Mouse (Mus musculus) induced T-regulatory cell, adult 2 months (primary cell): ENCODE measurements around the gene 1700021F05Rik.

ENCODE experiments used
- DNase-seq: peaks from one replicate; pipeline ENCODE4 v3.0.0-alpha.2; 2012; ENCODE audit warnings: low read depth

Gene 1700021F05Rik

DNA sequence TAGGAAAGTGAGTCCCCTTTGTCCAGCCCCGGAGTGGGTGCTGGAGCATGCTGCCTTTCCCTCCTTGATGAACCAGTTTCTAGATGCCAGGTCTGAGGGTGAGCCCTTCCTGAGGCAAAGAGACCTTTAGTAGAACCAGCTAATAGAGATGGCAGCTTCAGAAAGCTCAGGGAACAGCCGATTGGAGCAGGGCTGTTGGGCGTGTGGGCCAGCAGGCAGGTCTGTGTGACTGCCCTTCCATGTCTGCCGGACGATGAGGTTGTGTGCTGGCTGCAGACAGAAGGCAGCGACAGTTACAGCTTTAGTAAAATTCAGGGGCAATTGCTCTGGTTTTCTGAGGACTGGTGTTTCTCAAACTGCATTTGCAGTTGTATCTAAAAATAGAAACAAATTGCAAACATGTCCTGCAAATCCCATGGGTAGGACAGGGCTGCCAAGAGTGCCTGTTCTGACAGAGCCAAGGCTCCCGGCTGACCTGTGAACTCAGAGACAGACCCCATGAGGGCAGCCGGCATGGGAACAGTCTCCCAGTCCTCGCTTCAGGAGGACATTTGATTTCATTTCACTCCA lies 57.3 kb downstream of the 1700021F05Rik start:
- no peak for DNase-seq

DNA sequence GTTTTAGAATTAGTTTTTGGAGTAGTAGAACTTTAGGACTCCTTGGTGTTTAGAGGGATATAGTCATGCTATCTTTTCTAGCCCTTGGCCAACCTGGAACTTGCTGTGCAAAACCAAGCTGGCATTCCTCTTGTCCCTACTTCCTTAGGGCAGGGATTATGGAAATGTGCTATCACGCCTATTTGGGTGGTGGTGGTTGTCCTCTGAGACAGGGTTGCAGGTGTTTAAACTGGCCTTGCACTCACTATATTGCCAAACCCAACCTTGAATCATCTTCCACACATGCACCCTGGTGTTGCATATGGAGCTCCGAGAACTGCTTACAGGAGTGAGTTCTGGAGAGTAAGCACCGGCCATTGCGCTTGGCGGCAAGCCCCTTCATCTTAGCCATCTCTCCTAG lies 58.8 kb downstream of the 1700021F05Rik start:
- no peak for DNase-seq

DNA sequence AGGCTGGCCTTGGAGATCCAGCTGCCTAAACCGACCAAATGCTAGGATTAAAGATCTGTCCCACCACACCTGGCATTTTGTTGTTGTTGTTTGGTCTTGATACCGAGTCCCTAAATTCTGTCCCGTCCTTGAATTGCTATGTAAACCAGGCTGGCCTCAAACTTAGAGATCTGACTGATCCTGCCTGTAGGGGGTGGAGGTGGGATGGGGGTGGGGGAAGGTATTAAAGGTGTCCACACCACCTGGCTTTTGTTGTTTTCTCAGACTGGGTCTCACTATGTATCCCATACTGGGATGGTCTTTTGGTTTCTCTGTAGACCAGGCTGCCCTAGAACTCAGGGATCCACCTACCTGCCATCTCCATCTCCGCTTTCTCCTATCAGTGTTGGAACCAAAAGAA lies 59.6 kb downstream of the 1700021F05Rik start:
- peak; percentile 10 for DNase-seq

DNA sequence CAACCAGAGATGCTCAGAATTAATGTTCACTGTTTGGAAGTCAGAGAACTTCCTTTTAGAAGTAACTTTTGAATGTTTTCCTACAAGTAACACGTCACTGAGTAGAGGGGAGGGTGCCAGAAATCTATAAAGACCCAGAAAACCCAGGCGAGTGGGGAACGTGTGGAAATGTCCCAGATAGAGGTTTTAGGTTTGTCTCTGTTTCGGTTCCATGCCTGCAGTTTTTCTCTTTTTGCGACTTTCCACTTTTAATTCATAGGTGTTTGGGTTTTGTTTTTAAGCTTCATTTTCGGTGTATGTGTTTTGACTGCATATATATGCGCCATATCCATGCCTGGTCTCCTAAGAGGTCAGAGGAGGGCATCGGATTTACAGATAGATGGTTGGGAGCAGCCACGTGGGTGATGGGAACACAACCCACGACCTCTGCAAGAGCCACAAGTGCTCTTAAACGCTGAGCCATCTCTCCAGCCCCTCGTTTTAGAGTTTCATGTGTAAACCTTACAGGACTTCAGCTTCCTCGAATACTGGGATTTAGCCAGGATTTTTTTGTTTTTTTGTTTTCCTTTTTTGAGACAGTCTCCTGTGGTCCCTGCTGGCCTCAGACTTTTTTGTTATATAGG lies 60.5 kb downstream of the 1700021F05Rik start:
- no peak for DNase-seq

DNA sequence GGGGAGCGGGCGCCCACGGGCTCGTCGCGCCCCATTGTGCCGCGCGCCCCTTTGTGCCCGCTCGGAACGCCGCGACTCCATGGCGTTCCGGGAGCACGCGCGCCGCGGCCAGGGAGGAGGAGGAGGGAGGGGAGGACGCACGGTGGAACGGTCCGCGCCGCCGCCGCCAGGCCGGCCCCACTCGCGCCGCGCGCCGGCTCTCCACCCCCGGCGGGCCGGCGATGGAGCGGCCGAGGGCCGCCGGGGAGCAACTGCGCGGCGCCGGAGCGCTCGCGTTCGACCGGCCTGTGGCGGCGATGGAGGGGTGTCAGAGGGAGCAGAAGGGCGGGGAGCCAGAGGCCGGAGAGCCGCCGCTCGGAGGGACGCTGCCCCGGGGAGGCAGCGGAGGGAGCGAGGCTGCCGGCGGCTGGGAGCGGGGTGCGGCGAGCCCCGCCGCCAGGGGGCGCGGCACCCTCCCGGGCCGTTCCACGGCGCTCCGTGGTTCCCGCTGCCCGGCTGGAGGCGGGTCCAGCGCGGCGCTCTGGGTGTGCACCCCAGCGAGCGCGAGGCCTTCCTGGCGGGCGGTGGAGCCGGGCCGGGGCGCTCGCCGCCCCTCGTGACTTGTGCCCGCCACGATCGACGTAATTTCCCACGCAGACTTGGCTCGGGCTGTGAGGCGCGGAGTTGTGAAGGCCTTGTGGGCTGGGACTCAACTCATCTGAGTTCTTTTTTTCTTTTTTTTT lies 61.2 kb downstream of the 1700021F05Rik start:
- peak; percentile 89 for DNase-seq

DNA sequence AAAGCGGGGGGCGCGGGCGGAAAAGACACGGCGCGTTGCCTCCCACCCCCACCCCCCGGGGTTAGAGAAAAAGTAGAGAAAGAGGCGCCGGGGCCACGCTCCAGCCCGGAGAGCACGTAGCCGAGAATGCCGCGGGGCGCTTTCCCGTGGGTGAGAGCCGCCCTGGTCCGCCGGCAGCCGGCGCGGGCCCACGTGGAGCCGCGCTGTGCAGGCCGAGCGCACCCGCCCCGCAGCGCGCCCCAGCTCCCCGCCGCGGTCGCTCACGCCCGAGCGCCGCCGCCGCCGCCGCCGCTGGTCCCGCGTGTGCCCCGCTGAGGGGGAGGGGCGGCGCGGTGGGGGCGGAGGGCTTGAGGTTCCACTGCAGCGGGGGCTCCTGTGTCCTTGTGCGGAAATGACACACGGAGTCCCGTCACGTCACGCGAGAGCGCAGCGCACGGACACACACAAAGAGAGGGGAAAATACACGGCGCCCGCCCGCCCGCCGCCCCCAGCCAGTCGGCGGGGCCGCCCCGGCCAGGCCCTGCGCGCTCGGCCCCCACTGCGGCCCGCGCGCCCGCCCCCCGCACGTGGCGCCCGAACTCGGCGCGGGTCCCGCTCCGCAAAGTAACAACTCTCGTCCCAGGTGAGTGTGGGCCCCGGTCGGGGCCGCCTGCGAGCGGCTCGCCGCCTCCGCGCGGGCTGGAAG lies 61.9 kb downstream of the 1700021F05Rik start, which contains the start of gene Bend3:
TSS of gene Bend3 (plus strand) at position 81 of the 685 bp plus-strand sequence.
- DNase-seq = peak; percentile 70

DNA sequence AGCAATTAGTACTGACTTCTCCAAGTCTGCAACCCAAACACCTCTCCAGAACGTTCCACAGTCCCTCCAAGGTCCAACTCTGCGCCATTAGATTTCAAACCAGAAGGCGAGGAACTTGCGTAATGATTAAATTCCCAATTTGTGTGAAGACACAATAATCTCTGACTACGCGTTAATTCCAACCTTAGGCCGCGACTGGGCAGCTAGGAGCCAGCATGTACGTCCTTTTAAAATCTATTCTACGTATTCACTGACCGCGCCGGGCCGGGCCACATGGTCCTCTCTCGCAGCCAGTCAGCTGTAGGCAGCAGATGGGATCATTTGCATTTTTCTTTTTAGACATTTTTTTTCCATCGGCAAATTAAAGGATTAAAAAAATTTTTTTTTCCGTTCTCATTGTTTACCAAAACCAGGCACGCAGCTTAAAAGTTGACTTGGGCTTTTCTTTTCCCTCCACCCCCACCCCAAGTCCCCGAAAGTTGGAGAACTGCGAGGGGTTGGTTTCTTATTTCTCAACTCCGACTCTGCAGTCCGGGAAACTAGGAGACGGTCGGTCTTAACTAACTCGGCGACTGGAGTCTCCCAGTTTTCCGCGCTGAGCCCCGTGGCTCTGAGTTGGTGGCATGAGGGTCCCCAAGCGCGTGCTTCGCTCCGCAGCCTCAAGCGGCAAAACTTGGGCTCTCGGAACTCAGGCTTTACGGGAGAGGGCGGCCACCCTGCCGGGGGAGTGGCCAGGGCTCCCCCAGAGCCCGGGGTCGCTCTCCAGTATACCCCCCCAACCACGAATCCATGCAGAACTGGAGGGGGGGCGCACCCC lies 62.7 kb downstream of the 1700021F05Rik start:
- DNase-seq = peak; percentile 36

DNA sequence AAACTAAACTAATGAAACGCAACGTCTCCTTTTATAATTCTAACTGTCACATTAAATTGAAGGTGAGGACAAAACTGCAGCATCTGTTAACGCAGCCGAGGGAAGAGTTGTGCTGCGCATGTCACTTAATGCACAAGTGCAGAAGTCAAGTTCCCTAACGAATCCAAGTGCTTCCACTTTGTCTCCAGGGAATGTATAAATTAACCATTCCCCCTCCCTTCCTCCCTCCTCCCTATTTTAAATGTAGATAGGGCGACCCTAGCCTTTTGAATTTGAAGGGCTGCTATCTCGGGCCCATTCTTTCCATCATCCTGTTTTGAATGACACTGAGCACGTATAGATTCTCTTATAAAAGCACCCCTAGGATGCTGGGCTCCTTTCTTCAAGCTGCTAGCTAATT lies 63.3 kb downstream of the 1700021F05Rik start:
- no peak for DNase-seq

DNA sequence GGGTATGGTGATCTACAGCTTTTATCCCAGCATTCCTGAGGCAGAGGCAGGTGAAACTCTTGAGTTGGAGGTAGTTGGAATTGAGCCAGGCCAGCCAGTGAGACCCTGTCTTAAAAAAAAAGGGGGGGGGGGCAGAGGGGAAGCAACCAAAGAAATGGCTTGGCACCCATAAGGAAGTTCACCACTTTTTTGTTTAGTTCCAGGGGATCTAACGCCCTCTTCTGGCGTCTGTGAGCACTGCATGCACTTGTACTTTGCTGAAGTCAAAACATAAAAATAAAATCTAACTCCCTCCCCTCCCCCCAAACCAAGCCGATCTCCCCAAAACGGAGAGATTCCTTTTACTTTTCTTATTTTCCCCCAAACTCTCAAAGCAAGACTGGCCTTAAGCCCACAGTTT lies 65.4 kb downstream of the 1700021F05Rik start:
- DNase-seq = peak; percentile 59
